Mouse (Mus musculus) heart, postnatal 0 days (tissue): ENCODE data around the gene Lactbl1. TPM values are rescaled to one million over a fixed set of nuclear protein-coding genes. Genes with fewer than 3 reads are reported as not detected.

Experiments
- ATAC-seq: fragments of 200-750 bp; cut with Nextera tagmentation; 2 replicates; pipeline ENCODE4 v1.8.0; 2017; ENCODE audit warnings: low read depth, moderate number of reproducible peaks, moderate library complexity; ENCODE audit not compliant: insufficient read depth
- DNase-seq: peaks from one replicate; pipeline ENCODE4 v3.0.0-alpha.2; 2016; ENCODE audit warnings: low spot score
- H3K27ac ChIP-seq: fragments of 300-500 bp; sonication (generic); 2 replicates; pipeline ENCODE4 v1.5.1; 2014; ENCODE audit warnings: low read depth, mild to moderate bottlenecking
- H3K27me3 ChIP-seq: fragments of 300-500 bp; sonication (generic); 2 replicates; pipeline ENCODE4 v1.6.1; 2014; ENCODE audit warnings: low read length, mixed read lengths; ENCODE audit not compliant: control insufficient read depth, insufficient read depth
- H3K36me3 ChIP-seq: fragments of 300-500 bp; sonication (generic); replicated peaks from 2 replicates; pipeline ENCODE4 v1.6.1; 2014; ENCODE audit warnings: low read length, mixed read lengths; ENCODE audit not compliant: control insufficient read depth, insufficient read depth
- H3K4me1 ChIP-seq: fragments of 300-500 bp; sonication (generic); 2 replicates; pipeline ENCODE4 v1.6.1; 2014; ENCODE audit warnings: antibody characterized with exemption; ENCODE audit not compliant: control insufficient read depth, insufficient read depth
- H3K4me2 ChIP-seq: fragments of 300-500 bp; sonication (generic); 2 replicates; pipeline ENCODE4 v1.6.1; 2014; ENCODE audit warnings: low read depth, mild to moderate bottlenecking, low read length, moderate library complexity
- H3K4me3 ChIP-seq: fragments of 300-500 bp; sonication (generic); 2 replicates; pipeline ENCODE4 v1.5.1; 2014; ENCODE audit warnings: low read depth, low read length
- H3K9ac ChIP-seq: fragments of 300-500 bp; sonication (generic); replicated peaks from 2 replicates; pipeline ENCODE4 v1.6.1; 2014; ENCODE audit warnings: low read depth, low read length, mixed read lengths
- H3K9me3 ChIP-seq: fragments of 300-500 bp; sonication (generic); replicated peaks from 2 replicates; pipeline ENCODE4 v1.6.1; 2016; ENCODE audit warnings: low read length; ENCODE audit not compliant: control insufficient read depth
- CTCF ChIP-seq: IDR thresholded peaks from 2 replicates; pipeline ENCODE4 v1.5.1; 2016; ENCODE audit warnings: antibody characterized with exemption, control low read depth, low read depth
- EP300 ChIP-seq: IDR thresholded peaks from 2 replicates; pipeline ENCODE4 v1.6.1; 2016; ENCODE audit warnings: antibody characterized with exemption, low read depth
- WGBS: fragments of 180-500 bp; shearing (Covaris S2); extraction: QIAGEN DNeasy Blood & Tissue Kit; methylation state at CpG from one replicate; pipeline ENCODE4 v1.1.7; 2014; 5-methylcytosine and 5-hydroxymethylcytosine counted together
- polyA plus RNA-seq: library from polyadenylated mRNA; unstranded; fragments of >200 nt; fragmentation: Nextera tagmentation; extraction: Ambion mirVana; gene quantifications from 2 replicates; pipeline ENCODE4 v1.2.1, GENCODE M21; 2015
- total RNA-seq: library from RNA; depleted of rRNA; stranded (reverse); fragments of >200 nt; gene quantifications from 2 replicates; pipeline ENCODE4 v1.2.3, GENCODE M21; 2014; ENCODE audit warnings: low replicate concordance

Lactbl1 gene
- total and polyA plus RNA-seq, 2 experiments from 2014 or later: not detected

DNA sequence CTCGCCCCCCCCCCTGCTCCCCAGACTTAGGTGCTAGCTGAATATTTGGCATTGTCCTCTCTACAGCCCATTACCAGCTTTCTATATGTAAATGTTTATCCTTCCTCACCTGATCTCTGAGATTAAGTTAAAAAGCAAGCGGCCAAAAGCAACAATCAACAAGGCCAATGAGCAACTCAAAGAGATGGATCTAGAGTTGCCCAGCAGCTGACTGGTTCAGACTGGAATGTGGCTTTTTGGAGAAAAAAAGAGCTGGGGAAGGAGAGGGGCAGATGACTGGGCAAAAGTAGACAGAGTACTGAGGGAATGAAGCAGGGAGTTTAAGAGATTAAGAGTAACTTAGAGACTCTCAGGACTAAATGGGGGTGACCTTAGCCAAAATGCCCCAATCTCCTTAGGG, 28.4 kb upstream of the Lactbl1 start:
- WGBS: 96% methylated on average over 2 of the region's 2 CpGs

DNA sequence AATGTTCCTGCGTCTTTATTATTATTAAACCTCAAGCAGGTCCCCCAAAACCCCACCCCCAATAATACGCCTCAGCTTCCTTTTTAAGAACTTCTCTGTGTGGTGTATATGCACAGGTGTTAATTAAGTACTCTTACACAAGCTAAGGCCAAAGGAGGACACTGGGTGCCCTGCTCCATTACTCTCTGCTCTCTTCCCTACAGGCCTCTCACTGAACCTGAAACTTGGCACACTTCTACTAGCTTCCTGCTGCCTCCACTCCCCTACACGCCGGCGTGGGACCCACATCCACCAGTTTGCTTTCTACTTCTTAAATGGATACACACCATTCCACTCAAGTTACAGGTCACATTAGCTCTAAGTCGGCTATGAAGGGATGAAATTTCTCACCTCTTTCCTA, 27.2 kb upstream of the Lactbl1 start:
- Histone ChIP-seq H3K27ac (no peak overlapping the region), H3K9ac (no peak overlapping the region), H3K4me2 (no peak overlapping the region), H3K27me3 (no peaks in the 10 kb centered on the region), H3K4me1 (0 out of 2 replicates have a peak, but pooled peaks cover under 1% of the 10 kb centered on the region), H3K9me3 (no peaks in the 10 kb centered on the region), H3K36me3 (0 out of 2 replicates have a peak, but pooled peaks cover 3% of the 10 kb centered on the region), H3K4me3 (no peak overlapping the region)
- no peak for TF ChIP-seq EP300
- TF ChIP-seq CTCF: no peak
- DNase-seq (no peak), ATAC-seq (no peak)
- 67% methylated on average over 6 of the region's 6 CpGs for WGBS

More for the DNA sequence above, 28.4 kb upstream of the Lactbl1 start:
- DNase-seq (no peak), ATAC-seq (no peak)
- H3K27ac ChIP-seq: no peak overlapping the region
- H3K9ac ChIP-seq: no peak overlapping the region
- H3K9me3 ChIP-seq: no peaks in the 10 kb centered on the region
- no peaks in the 10 kb centered on the region for H3K27me3 ChIP-seq
- no peak overlapping the region for H3K4me3 ChIP-seq
- no peak overlapping the region for H3K4me2 ChIP-seq
- H3K4me1 ChIP-seq: no peaks in the 10 kb centered on the region
- 0 out of 2 replicates have a peak, but pooled peaks cover 8% of the 10 kb centered on the region for H3K36me3 ChIP-seq
- TF ChIP-seq CTCF (no peak), EP300 (no peak)

DNA sequence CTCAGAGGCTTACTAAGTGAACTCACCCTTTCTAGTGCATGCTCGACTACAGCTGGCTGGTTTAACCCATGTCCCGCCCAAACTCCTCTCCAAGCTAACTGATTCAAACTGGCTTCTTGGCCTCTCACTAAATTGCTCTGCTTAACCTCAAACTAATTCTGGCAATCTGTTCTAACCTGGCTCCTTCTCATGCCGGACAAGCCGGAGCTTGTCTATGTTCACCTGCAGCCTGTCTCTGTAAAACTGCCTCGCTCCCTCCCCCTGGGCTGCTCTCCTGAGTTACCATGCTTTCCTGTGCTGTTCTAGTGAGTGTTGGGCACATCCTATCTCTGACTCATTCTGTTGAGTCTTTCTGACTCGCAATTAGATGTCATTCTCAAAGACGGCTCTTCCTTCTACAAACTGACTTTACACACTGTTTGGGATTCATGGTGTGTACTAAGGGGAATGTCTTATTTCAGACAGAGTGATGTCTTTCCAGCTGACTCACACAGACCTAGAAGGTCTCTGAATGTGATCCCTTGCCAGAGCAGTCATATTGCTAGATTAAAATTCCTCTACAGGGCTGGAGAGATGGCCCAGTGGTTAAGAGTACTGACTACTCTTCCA, 24.0 kb upstream of the Lactbl1 start:
- Histone ChIP-seq H3K27ac (no peak overlapping the region), H3K9me3 (no peaks in the 10 kb centered on the region), H3K9ac (no peak overlapping the region), H3K4me2 (no peak overlapping the region), H3K27me3 (no peaks in the 10 kb centered on the region), H3K4me3 (no peak overlapping the region), H3K36me3 (no peaks in the 10 kb centered on the region), H3K4me1 (peaks cover 11% of the 10 kb centered on the region)
- WGBS: 78% methylated on average over 7 of the region's 7 CpGs
- ATAC-seq (no peak), DNase-seq (no peak)
- TF ChIP-seq EP300 (no peak), CTCF (no peak)

DNA sequence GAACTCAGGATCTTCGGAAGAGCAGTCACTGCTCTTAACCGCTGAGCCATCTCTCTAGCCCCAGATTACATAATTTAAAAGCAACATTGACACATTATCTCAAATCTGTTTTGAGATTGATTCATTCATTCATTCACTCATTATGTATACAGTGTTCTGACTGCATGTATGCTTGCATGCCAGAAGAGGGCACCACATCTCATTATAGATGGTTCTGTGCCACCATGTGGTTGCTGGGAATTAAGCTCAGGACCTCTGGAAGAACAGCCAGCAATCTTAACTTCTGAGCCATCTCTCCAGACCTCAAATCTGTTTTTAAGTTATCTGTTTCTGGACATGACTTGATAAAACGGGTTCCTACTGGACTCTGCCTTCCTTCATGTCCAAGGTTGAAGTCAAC, 22.6 kb upstream of the Lactbl1 start:
- WGBS: 95% methylated on average over 3 of the region's 3 CpGs
- Histone ChIP-seq H3K4me1 (peaks cover 11% of the 10 kb centered on the region), H3K27ac (no peak overlapping the region), H3K9ac (no peak overlapping the region), H3K4me3 (no peak overlapping the region), H3K27me3 (no peaks in the 10 kb centered on the region), H3K4me2 (no peak overlapping the region), H3K9me3 (no peaks in the 10 kb centered on the region), H3K36me3 (no peaks in the 10 kb centered on the region)
- no peak for DNase-seq
- TF ChIP-seq CTCF (0 out of 2 replicates have a peak, but pooled peaks have one; percentile 10), EP300 (no peak)
- no peak for ATAC-seq

DNA sequence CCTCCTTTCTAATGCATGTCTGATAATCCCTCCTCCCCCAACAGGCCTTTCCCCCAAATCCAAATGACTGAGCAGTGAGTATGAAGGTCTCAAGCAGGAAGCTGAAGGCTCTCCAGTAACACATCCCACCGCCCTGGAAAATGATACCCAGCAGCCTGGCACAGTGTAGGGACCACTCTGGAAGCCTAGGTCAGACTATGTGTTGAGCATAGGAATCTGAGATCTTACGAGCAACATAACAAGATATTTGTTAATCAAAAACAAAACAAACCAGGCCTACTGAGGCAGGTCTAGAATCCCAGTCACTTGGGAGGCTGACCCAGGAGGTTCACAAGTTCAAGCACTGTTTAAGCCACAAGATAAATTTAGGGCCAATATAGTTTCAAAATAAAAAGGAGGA, 21.9 kb upstream of the Lactbl1 start:
- H3K27me3 ChIP-seq: no peaks in the 10 kb centered on the region
- H3K9ac ChIP-seq: no peak overlapping the region
- DNase-seq: no peak
- no peak overlapping the region for H3K4me3 ChIP-seq
- H3K9me3 ChIP-seq: no peaks in the 10 kb centered on the region
- no peak for TF ChIP-seq EP300
- no peak for TF ChIP-seq CTCF
- ATAC-seq: no peak
- WGBS: 84% methylated on average over 2 of the region's 2 CpGs
- H3K36me3 ChIP-seq: no peaks in the 10 kb centered on the region
- peaks cover 11% of the 10 kb centered on the region for H3K4me1 ChIP-seq
- peak overlapping the region; percentile 69 for H3K4me2 ChIP-seq
- no peak overlapping the region for H3K27ac ChIP-seq

DNA sequence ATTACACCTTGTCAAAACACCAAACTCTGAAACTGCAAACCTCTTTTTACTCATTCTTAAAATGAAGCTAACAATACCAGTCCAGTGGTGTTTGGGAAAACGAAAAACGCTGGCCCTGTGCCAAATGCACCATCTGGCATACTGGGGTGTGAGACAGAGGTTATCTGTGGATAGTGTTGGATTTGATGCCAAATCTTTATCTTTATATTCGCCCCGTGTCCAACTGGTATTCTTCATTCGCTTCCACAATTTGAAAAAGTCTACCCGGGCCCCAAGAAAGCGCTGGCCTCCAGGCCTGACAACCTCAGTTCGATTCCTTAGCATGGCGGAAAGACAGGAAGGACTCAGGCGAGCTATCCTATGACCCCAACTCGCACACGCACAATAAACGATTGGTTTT, 20.9 kb upstream of the Lactbl1 start:
- WGBS: 2% methylated on average over 13 of the region's 13 CpGs
- Histone ChIP-seq H3K27me3 (no peaks in the 10 kb centered on the region), H3K27ac (peak overlapping the region; percentile 85), H3K9me3 (no peaks in the 10 kb centered on the region), H3K4me3 (peak overlapping the region; percentile 80), H3K4me2 (peak overlapping the region; percentile 69), H3K36me3 (no peaks in the 10 kb centered on the region), H3K4me1 (peaks cover 11% of the 10 kb centered on the region), H3K9ac (peak overlapping the region; percentile 97)
- TF ChIP-seq CTCF (no peak), EP300 (no peak)
- DNase-seq: peak; percentile 17
- ATAC-seq: no peak
